Mouse (Mus musculus): ENCODE measurements around the gene Nudcd3.
"Not testable (repeated sequence)": the region's sequence is repeated elsewhere in the genome, so short reads cannot be mapped to it uniquely, and the experiment has no call there.

The Nudcd3 gene

GRCm38 (mm10) chr11:6123605-6124120 lies 76.6 kb downstream of the Nudcd3 start:
- no peak for DNase-seq (ENCODE audit: low spot score in 2 of 2)

- no peak for DNase-seq (ENCODE audit: low spot score in 2 of 2)
Measured at GRCm38 (mm10) chr11:6122631-6123030, 77.6 kb downstream of the Nudcd3 start.

GRCm38 (mm10) chr11:6120596-6120995 lies 79.6 kb downstream of the Nudcd3 start:
- DNase-seq (ENCODE audit: low spot score in 2 of 2): no peak

GRCm38 (mm10) chr11:6120001-6120400 lies 80.2 kb downstream of the Nudcd3 start:
- DNase-seq (ENCODE audit: low spot score in 2 of 2): no peak

- no peak for DNase-seq (ENCODE audit: low spot score in 2 of 2)
Measured at GRCm38 (mm10) chr11:6119312-6119711, 80.9 kb downstream of the Nudcd3 start.

- no peak for DNase-seq (ENCODE audit: low spot score in 2 of 2)
Measured at GRCm38 (mm10) chr11:6117956-6118355, 82.3 kb downstream of the Nudcd3 start.

- no peak for DNase-seq (ENCODE audit: low spot score in 2 of 2)
Measured at GRCm38 (mm10) chr11:6111734-6112484, 88.3 kb downstream of the Nudcd3 start.

GRCm38 (mm10) chr11:6109990-6110389 lies 90.2 kb downstream of the Nudcd3 start:
- DNase-seq (ENCODE audit: low spot score in 2 of 2): no peak

GRCm38 (mm10) chr11:6108296-6108695 lies 91.9 kb downstream of the Nudcd3 start:
- DNase-seq (ENCODE audit: low spot score in 2 of 2): no peak

GRCm38 (mm10) chr11:6107722-6108121 lies 92.5 kb downstream of the Nudcd3 start:
- no peak for DNase-seq (ENCODE audit: low spot score in 2 of 2)

- no peak for DNase-seq (ENCODE audit: low spot score in 2 of 2)
Measured at GRCm38 (mm10) chr11:6104734-6105133, 95.5 kb downstream of the Nudcd3 start.

- not testable (repeated sequence) for DNase-seq (ENCODE audit: low spot score in 2 of 2)
Measured at GRCm38 (mm10) chr11:6096637-6097036, 103.6 kb downstream of the Nudcd3 start.

GRCm38 (mm10) chr11:6086991-6087390 lies 113.2 kb downstream of the Nudcd3 start:
- DNase-seq (ENCODE audit: low spot score in 2 of 2): no peak

- DNase-seq (ENCODE audit: low spot score in 2 of 2): no peak
Measured at GRCm38 (mm10) chr11:6078737-6079136, 121.5 kb downstream of the Nudcd3 start.

GRCm38 (mm10) chr11:6075618-6076066 lies 124.6 kb downstream of the Nudcd3 start:
- DNase-seq (ENCODE audit: low spot score in 2 of 2): no peak

- no peak for DNase-seq (ENCODE audit: low spot score in 2 of 2)
Measured at GRCm38 (mm10) chr11:6068181-6068957, 131.8 kb downstream of the Nudcd3 start.

- DNase-seq (ENCODE audit: low spot score in 2 of 2): no peak
Measured at GRCm38 (mm10) chr11:6067160-6067559, 133.1 kb downstream of the Nudcd3 start.

- no peak for DNase-seq (ENCODE audit: low spot score in 2 of 2)
Measured at GRCm38 (mm10) chr11:6066176-6066575, 134.0 kb downstream of the Nudcd3 start, which contains the start of gene Camk2b. Camk2b (minus strand) TSS chr11:6066362.

GRCm38 (mm10) chr11:6065551-6066121 lies 134.6 kb downstream of the Nudcd3 start:
- DNase-seq (ENCODE audit: low spot score in 2 of 2): no peak

GRCm38 (mm10) chr11:6065046-6065521 lies 135.1 kb downstream of the Nudcd3 start:
- DNase-seq (ENCODE audit: low spot score in 2 of 2): no peak

- DNase-seq (ENCODE audit: low spot score in 2 of 2): no peak
Measured at GRCm38 (mm10) chr11:6064215-6065045, 135.8 kb downstream of the Nudcd3 start.

Data from urinary bladder, adult 18-20 months (tissue).